Mouse (Mus musculus): ENCODE measurements around the gene Zc3h12c. TPM values are rescaled to one million over a fixed set of nuclear protein-coding genes. Genes with fewer than 3 reads are reported as not detected.

Zc3h12c gene
- polyA plus RNA-seq, 1 experiment, result 2.1 TPM

- no peaks in the 10 kb centered on the region; the same call in 1 of the 2 replicates for H3K4me1 ChIP-seq (ENCODE audit: control insufficient read depth, insufficient read depth, low read length)
- TF ChIP-seq CTCF (IDR thresholded peaks at IDR 0.05; ENCODE audit: control insufficient read depth, insufficient read depth, low read length), result no peak
- TF ChIP-seq POLR2A (IDR thresholded peaks at IDR 0.05; ENCODE audit: borderline replicate concordance, control insufficient read depth, low read depth, low read length), result no peak
- WGBS, result 74% methylated on average over 5 of the region's 5 CpGs
- H3K27ac ChIP-seq (ENCODE audit: control insufficient read depth, insufficient read depth, low read depth, low read length, poor library complexity), result no peak overlapping the region
- H3K4me3 ChIP-seq (replicated peaks; ENCODE audit: control insufficient read depth, low read depth, low read length), result no peak overlapping the region
Observed at GRCm38 (mm10) chr9:52193851-52194250, 25.5 kb upstream of the Zc3h12c start.

- Histone ChIP-seq H3K4me1 (ENCODE audit: control insufficient read depth, insufficient read depth, low read length) (no peaks in the 10 kb centered on the region; the same call in 1 of the 2 replicates), H3K4me3 (replicated peaks; ENCODE audit: control insufficient read depth, low read depth, low read length) (no peak overlapping the region), H3K27ac (ENCODE audit: control insufficient read depth, insufficient read depth, low read depth, low read length, poor library complexity) (no peak overlapping the region)
- TF ChIP-seq CTCF (IDR thresholded peaks at IDR 0.05; ENCODE audit: control insufficient read depth, insufficient read depth, low read length) (no peak), POLR2A (IDR thresholded peaks at IDR 0.05; ENCODE audit: borderline replicate concordance, control insufficient read depth, low read depth, low read length) (no peak)
- 68% methylated on average over 4 of the region's 4 CpGs for WGBS
Observed at GRCm38 (mm10) chr9:52190907-52191306, 22.5 kb upstream of the Zc3h12c start.

- TF ChIP-seq CTCF (IDR thresholded peaks at IDR 0.05; ENCODE audit: control insufficient read depth, insufficient read depth, low read length) (no peak), POLR2A (IDR thresholded peaks at IDR 0.05; ENCODE audit: borderline replicate concordance, control insufficient read depth, low read depth, low read length) (no peak)
- Histone ChIP-seq H3K4me1 (ENCODE audit: control insufficient read depth, insufficient read depth, low read length) (no peaks in the 10 kb centered on the region), H3K4me3 (replicated peaks; ENCODE audit: control insufficient read depth, low read depth, low read length) (no peak overlapping the region), H3K27ac (ENCODE audit: control insufficient read depth, insufficient read depth, low read depth, low read length, poor library complexity) (no peak overlapping the region)
- 84% methylated on average over 8 of the region's 8 CpGs for WGBS
Observed at GRCm38 (mm10) chr9:52188106-52188505, 19.7 kb upstream of the Zc3h12c start.

- 85% methylated on average over 3 of the region's 3 CpGs for WGBS
- Histone ChIP-seq H3K4me1 (ENCODE audit: control insufficient read depth, insufficient read depth, low read length) (no peaks in the 10 kb centered on the region; the same call in 1 of the 2 replicates), H3K27ac (ENCODE audit: control insufficient read depth, insufficient read depth, low read depth, low read length, poor library complexity) (no peak overlapping the region), H3K4me3 (replicated peaks; ENCODE audit: control insufficient read depth, low read depth, low read length) (no peak overlapping the region)
- TF ChIP-seq CTCF (IDR thresholded peaks at IDR 0.05; ENCODE audit: control insufficient read depth, insufficient read depth, low read length) (no peak), POLR2A (IDR thresholded peaks at IDR 0.05; ENCODE audit: borderline replicate concordance, control insufficient read depth, low read depth, low read length) (no peak)
Observed at GRCm38 (mm10) chr9:52186296-52186941, 18.0 kb upstream of the Zc3h12c start.

GRCm38 (mm10) chr9:52181419-52181818 is 13.0 kb upstream of the Zc3h12c start:
- WGBS, result 8% methylated on average over 2 of the region's 2 CpGs
- TF ChIP-seq CTCF (IDR thresholded peaks at IDR 0.05; ENCODE audit: control insufficient read depth, insufficient read depth, low read length) (no peak), POLR2A (IDR thresholded peaks at IDR 0.05; ENCODE audit: borderline replicate concordance, control insufficient read depth, low read depth, low read length) (no peak)
- Histone ChIP-seq H3K4me1 (ENCODE audit: control insufficient read depth, insufficient read depth, low read length) (no peaks in the 10 kb centered on the region; the same call in 1 of the 2 replicates), H3K4me3 (replicated peaks; ENCODE audit: control insufficient read depth, low read depth, low read length) (no peak overlapping the region), H3K27ac (ENCODE audit: control insufficient read depth, insufficient read depth, low read depth, low read length, poor library complexity) (no peak overlapping the region)

GRCm38 (mm10) chr9:52180851-52181250 is 12.5 kb upstream of the Zc3h12c start:
- no peak overlapping the region for H3K27ac ChIP-seq (ENCODE audit: control insufficient read depth, insufficient read depth, low read depth, low read length, poor library complexity)
- TF ChIP-seq CTCF (IDR thresholded peaks at IDR 0.05; ENCODE audit: control insufficient read depth, insufficient read depth, low read length), result no peak
- no peak for TF ChIP-seq POLR2A (IDR thresholded peaks at IDR 0.05; ENCODE audit: borderline replicate concordance, control insufficient read depth, low read depth, low read length)
- H3K4me3 ChIP-seq (replicated peaks; ENCODE audit: control insufficient read depth, low read depth, low read length), result no peak overlapping the region
- no peaks in the 10 kb centered on the region; the same call in 1 of the 2 replicates for H3K4me1 ChIP-seq (ENCODE audit: control insufficient read depth, insufficient read depth, low read length)
- WGBS, result 83% methylated on average over 6 of the region's 6 CpGs

- no peak overlapping the region for H3K27ac ChIP-seq (ENCODE audit: control insufficient read depth, insufficient read depth, low read depth, low read length, poor library complexity)
- no peak for TF ChIP-seq CTCF (IDR thresholded peaks at IDR 0.05; ENCODE audit: control insufficient read depth, insufficient read depth, low read length)
- H3K4me3 ChIP-seq (replicated peaks; ENCODE audit: control insufficient read depth, low read depth, low read length), result no peak overlapping the region
- no peaks in the 10 kb centered on the region; the same call in 1 of the 2 replicates for H3K4me1 ChIP-seq (ENCODE audit: control insufficient read depth, insufficient read depth, low read length)
- 30% methylated on average over 4 of the region's 4 CpGs for WGBS
Observed at GRCm38 (mm10) chr9:52175257-52175859, 7.0 kb upstream of the Zc3h12c start.

GRCm38 (mm10) chr9:52174671-52175111 is 6.3 kb upstream of the Zc3h12c start:
- Histone ChIP-seq H3K4me1 (ENCODE audit: control insufficient read depth, insufficient read depth, low read length) (no peaks in the 10 kb centered on the region; the same call in 1 of the 2 replicates), H3K4me3 (replicated peaks; ENCODE audit: control insufficient read depth, low read depth, low read length) (no peak overlapping the region), H3K27ac (ENCODE audit: control insufficient read depth, insufficient read depth, low read depth, low read length, poor library complexity) (no peak overlapping the region)
- 42% methylated on average over 4 of the region's 4 CpGs for WGBS
- TF ChIP-seq CTCF (IDR thresholded peaks at IDR 0.05; ENCODE audit: control insufficient read depth, insufficient read depth, low read length) (no peak), POLR2A (IDR thresholded peaks at IDR 0.05; ENCODE audit: borderline replicate concordance, control insufficient read depth, low read depth, low read length) (no peak)
